Mouse (Mus musculus): ENCODE results near the gene Gprasp1. TPM values are rescaled to one million over a fixed set of nuclear protein-coding genes. Genes with fewer than 3 reads are reported as not detected.

The Gprasp1 gene
- 10 to 100 TPM; 59.1 to 65.7 TPM for total RNA-seq (2023)

DNA sequence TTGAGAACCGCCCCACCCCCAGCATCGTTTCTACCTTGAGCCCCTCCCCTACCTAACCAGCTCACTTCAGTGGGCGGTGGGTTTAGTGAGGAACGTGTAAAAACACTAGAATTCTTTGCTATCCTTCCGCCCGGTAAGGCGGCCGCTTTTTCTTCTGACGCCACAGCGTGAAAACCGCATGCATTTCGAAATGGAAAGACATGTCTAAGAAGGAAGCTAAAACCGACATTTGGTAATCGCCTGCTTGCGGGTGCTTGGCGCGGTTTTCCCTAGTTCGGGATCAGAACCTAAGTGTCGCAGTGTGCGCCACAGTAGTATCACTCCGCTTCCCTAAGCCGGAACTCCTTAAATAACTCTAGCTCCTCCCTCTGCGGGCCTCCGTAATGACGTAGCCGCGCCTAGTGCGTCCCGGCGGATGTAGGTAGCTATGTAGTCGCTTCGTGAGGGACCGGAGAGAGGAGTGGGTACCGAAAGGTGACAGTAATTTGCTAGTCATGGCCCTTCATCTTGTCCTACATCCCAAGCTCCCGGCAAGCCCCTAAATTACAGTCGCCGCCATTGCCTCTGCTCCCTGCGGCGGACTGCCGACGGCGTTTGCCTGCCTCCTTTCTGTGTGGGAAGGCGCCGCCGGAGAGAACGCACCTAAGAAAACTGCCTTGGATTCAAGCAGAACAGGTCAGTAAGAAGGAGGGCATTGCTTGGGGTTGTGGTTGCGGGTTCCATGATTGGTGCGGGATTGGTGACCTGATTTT is at the start of gene Gprasp1, which contains the start of gene Armcx5:
TSS of gene Gprasp1 (plus strand) at position 430 of the 752 bp plus-strand sequence.
TSS of gene Armcx5 (plus strand) at position 430 of the 752 bp plus-strand sequence.

DNA sequence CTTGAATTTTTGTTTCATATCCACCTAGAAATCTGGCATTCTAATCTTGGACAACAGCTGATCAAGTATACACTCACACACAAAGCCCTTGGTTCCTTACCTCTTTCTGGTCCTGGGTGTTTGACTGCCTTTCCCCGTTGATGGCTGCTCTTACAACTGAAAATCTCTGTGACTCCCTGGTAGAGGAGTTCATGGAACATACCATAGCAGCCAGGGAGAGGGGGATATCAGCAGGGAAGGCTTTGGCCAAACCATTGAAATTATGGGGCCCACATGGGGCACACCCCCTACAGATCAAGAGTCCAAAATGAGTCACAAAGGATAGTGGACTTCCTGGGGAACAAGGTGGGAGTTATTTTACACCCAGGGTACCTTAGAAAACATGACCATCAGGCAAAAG is 48.9 kb upstream of the Gprasp1 start, which contains the start of gene Tcp11x2:
TSS of gene Tcp11x2 (minus strand) at position 158 of the 400 bp plus-strand sequence.

DNA sequence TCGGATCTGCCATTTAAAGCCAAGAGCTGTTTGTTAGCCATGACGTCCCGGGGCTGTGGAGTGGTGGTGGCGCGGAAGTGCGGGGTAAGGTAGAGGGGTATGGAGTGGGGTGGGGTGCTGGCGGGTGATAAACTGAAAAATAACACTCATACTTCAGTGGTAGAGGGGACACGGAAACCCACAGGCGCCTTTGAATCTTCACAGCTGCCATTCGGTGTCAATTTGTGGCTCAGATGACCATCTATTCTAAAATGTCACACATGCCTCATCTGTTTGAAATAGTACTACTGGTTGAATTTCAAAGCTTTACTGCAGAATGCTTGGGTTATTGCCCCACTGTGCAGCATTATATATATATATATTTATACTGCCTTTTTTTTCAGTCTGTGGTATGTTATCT is 17.4 kb upstream of the Gprasp1 start, which contains the start of gene Tmsb15a:
TSS of gene Tmsb15a (minus strand) at position 101 of the 400 bp plus-strand sequence.

DNA sequence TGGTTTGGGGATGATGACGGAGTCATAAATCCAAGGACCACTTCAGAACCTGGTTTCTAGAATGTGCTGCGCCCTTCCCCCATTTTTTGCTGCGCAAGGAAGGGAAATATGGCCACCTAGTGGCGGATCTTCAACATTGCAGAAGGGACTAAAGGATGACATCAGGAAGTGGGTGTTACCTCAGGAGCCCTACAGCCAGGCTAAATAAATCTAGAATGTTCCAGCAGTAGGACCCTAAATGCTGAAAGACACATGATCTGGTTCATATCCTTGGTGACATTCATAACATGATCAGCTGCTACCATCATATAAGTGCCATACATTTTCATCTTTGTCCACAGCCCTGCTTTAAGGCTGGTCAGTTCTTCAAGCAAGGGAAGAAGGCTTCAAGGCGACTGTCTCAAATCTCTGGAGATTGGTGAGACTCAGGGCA is 54.7 kb downstream of the Gprasp1 start, which contains the start of gene Bhlhb9:
TSS of gene Bhlhb9 (plus strand) at position 383 of the 433 bp plus-strand sequence.

DNA sequence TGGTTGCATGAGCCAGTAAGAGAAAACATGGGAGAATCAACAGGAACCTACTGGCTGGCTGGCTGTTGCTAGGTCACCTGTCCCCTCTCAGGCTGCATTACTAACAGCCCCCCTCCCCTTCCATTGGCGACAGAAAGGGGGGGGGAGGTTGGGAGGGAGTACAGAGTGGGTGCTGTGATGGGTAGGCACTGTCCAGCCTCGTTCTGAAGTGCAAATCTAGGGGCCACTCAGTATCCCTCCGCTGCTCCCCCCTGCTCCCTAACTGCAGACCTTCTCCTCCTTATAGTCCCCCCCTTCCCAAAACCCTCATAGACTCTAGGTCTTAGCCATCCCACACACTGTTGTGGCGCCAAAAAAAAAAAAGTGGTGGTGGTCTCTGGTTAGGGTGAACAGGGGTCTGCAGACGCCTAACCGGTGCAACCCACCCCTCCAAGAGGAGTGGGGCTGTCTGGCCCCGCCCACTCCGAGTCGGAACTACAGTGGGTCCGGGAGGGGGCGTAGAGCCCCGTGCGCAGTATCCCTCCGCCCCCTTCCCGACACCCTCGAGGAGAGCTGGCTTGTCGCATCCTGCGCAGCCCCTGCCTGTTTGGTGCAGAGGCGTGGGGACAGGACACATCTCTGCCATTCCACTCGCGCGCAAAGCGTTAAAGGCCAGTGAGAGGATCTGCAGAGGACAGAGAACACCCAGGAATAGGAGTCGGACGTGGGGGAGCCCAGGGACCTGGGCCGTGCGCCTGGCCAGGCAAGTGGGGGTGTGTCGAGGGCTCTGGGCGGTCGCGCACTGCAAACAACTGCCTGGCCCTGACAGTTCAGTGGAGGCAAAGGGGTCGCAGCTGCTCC is 96.2 kb downstream of the Gprasp1 start, which contains the start of gene Gprasp2:
TSS of gene Gprasp2 (plus strand) at position 514 of the 840 bp plus-strand sequence.

Other genes with a start within 250 kb of the Gprasp1 start
- not detected for gene AV320801, start 248.1 kb upstream of the Gprasp1 start, total RNA-seq (2023)
- not detected for gene Nxf7, start 144.0 kb upstream of the Gprasp1 start, total RNA-seq (2023)
- not detected for gene Prame, start 115.0 kb upstream of the Gprasp1 start, total RNA-seq (2023)
- gene Tcp11x2, start 48.9 kb upstream of the Gprasp1 start, total RNA-seq (2023), result not detected
- gene Tmsb15a, start 17.5 kb upstream of the Gprasp1 start, total RNA-seq (2023), result not detected
- gene Armcx5, start within 50 bp of the Gprasp1 start, total RNA-seq (2023), result 10 to 100 TPM; 35.6 to 42.4 TPM
- 10 to 100 TPM; 20.5 to 24.5 TPM for gene Bhlhb9, start 54.9 kb downstream of the Gprasp1 start, total RNA-seq (2023)
- gene Gprasp2, start 96.3 kb downstream of the Gprasp1 start, total RNA-seq (2023), result 10 to 100 TPM; 15.7 to 19.9 TPM